Mouse (Mus musculus): ENCODE measurements around the gene Fgfr2.

Gene Fgfr2

GRCm38 (mm10) chr7:132742912-132743311 is 380.2 kb downstream of the Fgfr2 start:
- DNase-seq, result no peak

GRCm38 (mm10) chr7:132739829-132740228 is 383.3 kb downstream of the Fgfr2 start:
- DNase-seq, result no peak

- peak; percentile 75 to 79 for DNase-seq
Observed at GRCm38 (mm10) chr7:132738844-132739243, 384.3 kb downstream of the Fgfr2 start.

- peak; percentile 80 to 89 for DNase-seq
Observed at GRCm38 (mm10) chr7:132736099-132736862, 386.9 kb downstream of the Fgfr2 start.

- no peak for DNase-seq
Observed at GRCm38 (mm10) chr7:132735145-132735544, 388.0 kb downstream of the Fgfr2 start.

- DNase-seq, result no peak
Observed at GRCm38 (mm10) chr7:132734222-132734621, 388.9 kb downstream of the Fgfr2 start.

- DNase-seq, result no peak
Observed at GRCm38 (mm10) chr7:132733521-132733920, 389.6 kb downstream of the Fgfr2 start.

GRCm38 (mm10) chr7:132732136-132732789 is 390.9 kb downstream of the Fgfr2 start:
- DNase-seq, result no peak

GRCm38 (mm10) chr7:132731558-132731957 is 391.6 kb downstream of the Fgfr2 start:
- no peak for DNase-seq

GRCm38 (mm10) chr7:132730510-132730909 is 392.6 kb downstream of the Fgfr2 start:
- DNase-seq, result no peak

- no peak for DNase-seq
Observed at GRCm38 (mm10) chr7:132729093-132729831, 393.9 kb downstream of the Fgfr2 start.

- no peak for DNase-seq
Observed at GRCm38 (mm10) chr7:132726106-132726861, 396.9 kb downstream of the Fgfr2 start.

- peak; percentile 68 to 75 for DNase-seq
Observed at GRCm38 (mm10) chr7:132724501-132725062, 398.6 kb downstream of the Fgfr2 start.

GRCm38 (mm10) chr7:132723906-132724305 is 399.2 kb downstream of the Fgfr2 start:
- peak; percentile 98 for DNase-seq

- peak; percentile 63 to 65 for DNase-seq
Observed at GRCm38 (mm10) chr7:132722401-132723370, 400.5 kb downstream of the Fgfr2 start.

GRCm38 (mm10) chr7:132720562-132720961 is 402.6 kb downstream of the Fgfr2 start:
- peak; percentile 82 to 85 for DNase-seq

- no peak for DNase-seq
Observed at GRCm38 (mm10) chr7:132719570-132719969, 403.6 kb downstream of the Fgfr2 start.

- peak in 1 of 2 experiments; percentile 44 for DNase-seq
Observed at GRCm38 (mm10) chr7:132715259-132715658, 407.9 kb downstream of the Fgfr2 start.

- DNase-seq, result peak in 1 of 2 experiments; percentile 59
Observed at GRCm38 (mm10) chr7:132714236-132714923, 408.8 kb downstream of the Fgfr2 start.

GRCm38 (mm10) chr7:132713483-132714126 is 409.5 kb downstream of the Fgfr2 start:
- no peak for DNase-seq
